Mouse (Mus musculus) liver, adult 2 months (tissue): ENCODE results near the gene Mrpl54. TPM values are rescaled to one million over a fixed set of nuclear protein-coding genes. Genes with fewer than 3 reads are reported as not detected.

Experiments used
- DNase-seq: peaks from one replicate; pipeline ENCODE4 v3.0.0-alpha.2; 2011; ENCODE audit warnings: low read depth, low spot score; ENCODE audit errors: extremely low read depth
- H3K27ac ChIP-seq: fragments of 200-500 bp; replicated peaks from 2 replicates; pipeline ENCODE4 v1.5.1; 2012; ENCODE audit warnings: low read depth, mild to moderate bottlenecking, control low read depth, inconsistent platforms, low read length; ENCODE audit not compliant: insufficient read depth
- H3K27me3 ChIP-seq: fragments of 200-500 bp; 2 replicates; pipeline ENCODE4 v1.6.1; 2012; ENCODE audit warnings: mild to moderate bottlenecking, moderate library complexity, low read length, inconsistent platforms; ENCODE audit not compliant: control insufficient read depth, insufficient read depth
- H3K36me3 ChIP-seq: fragments of 200-500 bp; 2 replicates; pipeline ENCODE4 v1.6.1; 2012; ENCODE audit warnings: low read length, inconsistent platforms; ENCODE audit not compliant: control insufficient read depth, insufficient read depth
- H3K4me1 ChIP-seq: fragments of 200-500 bp; 2 replicates; pipeline ENCODE4 v1.6.1; 2011; ENCODE audit warnings: low read length; ENCODE audit not compliant: control insufficient read depth, insufficient read depth
- H3K4me3 ChIP-seq: fragments of 200-500 bp; 2 replicates; pipeline ENCODE4 v1.5.1; 2011; ENCODE audit warnings: low read depth, mild to moderate bottlenecking, control low read depth, low read length, moderate library complexity; ENCODE audit not compliant: insufficient read depth
- H3K79me2 ChIP-seq: fragments of 200-500 bp; 2 replicates; pipeline ENCODE4 v1.6.1; 2012; ENCODE audit warnings: inconsistent platforms, mild to moderate bottlenecking, low read length, moderate library complexity; ENCODE audit not compliant: control insufficient read depth, insufficient read depth
- H3K9ac ChIP-seq: fragments of 200-500 bp; 2 replicates; pipeline ENCODE4 v1.6.1; 2012; ENCODE audit warnings: low read depth, mild to moderate bottlenecking, control low read depth, inconsistent platforms, low read length
- CTCF ChIP-seq: fragments of 200-500 bp; IDR thresholded peaks from 2 replicates; pipeline ENCODE4 v1.5.1; 2011; ENCODE audit warnings: low read depth, low read length, control low read depth
- POLR2A ChIP-seq: fragments of 200-500 bp; IDR thresholded peaks from 2 replicates; pipeline ENCODE4 v1.6.1; 2011; ENCODE audit warnings: low read length, control low read depth; ENCODE audit not compliant: insufficient read depth; ENCODE audit errors: extremely low read depth
- WGBS: fragments of 180-500 bp; shearing (Covaris S2); methylation state at CpG from one replicate; pipeline ENCODE4 v1.1.7; 2018; 5-methylcytosine and 5-hydroxymethylcytosine counted together
- polyA plus RNA-seq: library from polyadenylated mRNA; depleted of rRNA; stranded (reverse); fragments of >200 nt; gene quantifications from 2 replicates; pipeline ENCODE4 v1.2.3, GENCODE M21; 2012
- total RNA-seq: library from RNA; depleted of rRNA; stranded (reverse); fragments of >200 nt; gene quantifications from 2 replicates; pipeline ENCODE4 v1.2.3, GENCODE M21; 2014

The Mrpl54 gene
- total and polyA plus RNA-seq, 2 experiments = 65.9 to 66.6 TPM

GRCm38 (mm10) chr10:81303258-81303657, 36.5 kb upstream of the Mrpl54 start:
- H3K4me3 ChIP-seq = no peak overlapping the region
- WGBS = 52% methylated on average over 10 of the region's 10 CpGs

GRCm38 (mm10) chr10:81302781-81303218, 36.1 kb upstream of the Mrpl54 start:
- 47% methylated on average over 14 of the region's 14 CpGs for WGBS
- H3K4me3 ChIP-seq = no peak overlapping the region

More at GRCm38 (mm10) chr10:81303258-81303657, 36.5 kb upstream of the Mrpl54 start:
- DNase-seq = no peak
- H3K27me3 ChIP-seq = no peaks in the 10 kb centered on the region
- H3K4me1 ChIP-seq = peaks cover 32% of the 10 kb centered on the region
- peaks cover 50% of the 10 kb centered on the region for H3K79me2 ChIP-seq
- no peak overlapping the region for H3K9ac ChIP-seq
- TF ChIP-seq CTCF = no peak
- no peak for TF ChIP-seq POLR2A
- no peak overlapping the region for H3K27ac ChIP-seq
- H3K36me3 ChIP-seq = no peaks in the 10 kb centered on the region

GRCm38 (mm10) chr10:81302288-81302687, 35.6 kb upstream of the Mrpl54 start:
- H3K79me2 ChIP-seq = peaks cover 60% of the 10 kb centered on the region
- H3K27ac ChIP-seq = 0 out of 2 replicates have a peak overlapping the region, but pooled peaks have one; percentile 1
- TF ChIP-seq POLR2A (no peak), CTCF (no peak)
- peaks cover 39% of the 10 kb centered on the region for H3K4me1 ChIP-seq
- H3K4me3 ChIP-seq = no peak overlapping the region
- H3K36me3 ChIP-seq = no peaks in the 10 kb centered on the region
- H3K27me3 ChIP-seq = no peaks in the 10 kb centered on the region
- H3K9ac ChIP-seq = no peak overlapping the region
- DNase-seq = no peak
- WGBS = 66% methylated on average over 4 of the region's 4 CpGs

More at GRCm38 (mm10) chr10:81302781-81303218, 36.1 kb upstream of the Mrpl54 start:
- Histone ChIP-seq H3K27ac (0 out of 2 replicates have a peak overlapping the region, but pooled peaks have one; percentile 1), H3K9ac (no peak overlapping the region), H3K79me2 (peaks cover 55% of the 10 kb centered on the region), H3K36me3 (no peaks in the 10 kb centered on the region), H3K27me3 (no peaks in the 10 kb centered on the region), H3K4me1 (peaks cover 35% of the 10 kb centered on the region)
- no peak for DNase-seq
- TF ChIP-seq POLR2A = no peak
- no peak for TF ChIP-seq CTCF

- WGBS = 75% methylated on average over 9 of the region's 9 CpGs
- DNase-seq = no peak
- no peak overlapping the region for H3K9ac ChIP-seq
- no peaks in the 10 kb centered on the region for H3K27me3 ChIP-seq
- H3K4me1 ChIP-seq = peaks cover 40% of the 10 kb centered on the region
- no peak for TF ChIP-seq POLR2A
- no peak for TF ChIP-seq CTCF
- H3K36me3 ChIP-seq = no peaks in the 10 kb centered on the region
- no peak overlapping the region for H3K27ac ChIP-seq
- peaks cover 66% of the 10 kb centered on the region for H3K79me2 ChIP-seq
- no peak overlapping the region for H3K4me3 ChIP-seq
Observed at GRCm38 (mm10) chr10:81301321-81301720, 34.6 kb upstream of the Mrpl54 start.

GRCm38 (mm10) chr10:81300352-81300907, 33.7 kb upstream of the Mrpl54 start:
- Histone ChIP-seq H3K36me3 (no peaks in the 10 kb centered on the region), H3K79me2 (peaks cover 70% of the 10 kb centered on the region), H3K27me3 (no peaks in the 10 kb centered on the region), H3K4me1 (peaks cover 43% of the 10 kb centered on the region), H3K9ac (peak overlapping the region; percentile 48), H3K27ac (peak overlapping the region; percentile 87), H3K4me3 (peak overlapping the region; percentile 16; the same call in 1 of the 2 replicates)
- peak; percentile 87 for DNase-seq
- no peak for TF ChIP-seq CTCF
- 31% methylated on average over 9 of the region's 9 CpGs for WGBS

GRCm38 (mm10) chr10:81299585-81300351, 33.0 kb upstream of the Mrpl54 start:
- Histone ChIP-seq H3K4me1 (peaks cover 44% of the 10 kb centered on the region), H3K9ac (peak overlapping the region; percentile 48), H3K36me3 (no peaks in the 10 kb centered on the region), H3K79me2 (peaks cover 70% of the 10 kb centered on the region), H3K27me3 (no peaks in the 10 kb centered on the region), H3K27ac (peak overlapping the region; percentile 87), H3K4me3 (peak overlapping the region; percentile 16; the same call in 1 of the 2 replicates)
- no peak for TF ChIP-seq CTCF
- no peak for TF ChIP-seq POLR2A
- WGBS = 13% methylated on average over 14 of the region's 14 CpGs
- DNase-seq = peak; percentile 75
